Mouse (Mus musculus): ENCODE measurements around the gene Gabbr1.

DNA sequence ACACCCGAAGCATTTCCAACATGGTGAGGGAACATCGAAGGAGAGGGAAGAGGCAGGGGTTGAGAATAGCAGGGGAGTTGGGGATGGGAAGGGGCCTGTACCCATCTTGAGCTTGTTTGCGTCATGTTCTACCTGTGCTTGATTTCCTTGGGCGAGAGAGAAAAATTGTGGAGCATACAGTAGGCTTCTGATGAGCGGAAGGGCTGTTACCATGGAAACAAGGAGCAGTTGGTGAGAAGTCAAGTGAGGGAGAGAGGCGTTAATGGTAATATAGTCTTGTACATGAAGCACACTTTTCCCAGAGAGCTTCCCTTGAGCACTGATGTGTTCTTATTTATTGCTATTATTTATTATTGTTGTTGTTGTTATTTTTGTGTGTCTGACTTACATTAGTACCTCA lies 11.2 kb downstream of the Gabbr1 start:
- no peak for TF ChIP-seq CTCF (IDR thresholded peaks at IDR 0.05; ENCODE audit: low read depth)
- no peak for TF ChIP-seq EP300 (IDR thresholded peaks at IDR 0.05; ENCODE audit: low read depth)

All from liver, embryonic 14.5 days (tissue).